Mouse (Mus musculus) small intestine, adult 2 months (tissue): ENCODE data around the gene Ehd2. TPM values are rescaled to one million over a fixed set of nuclear protein-coding genes. Genes with fewer than 3 reads are reported as not detected.
A peak's percentile ranks its signal among the peaks of the same experiment; 100 is the strongest.

Experiments
- H3K27ac ChIP-seq: fragments of 200-500 bp; 2 replicates; pipeline ENCODE4 v1.5.1; 2012; ENCODE audit warnings: low read depth, low read length, control low read depth, inconsistent platforms; ENCODE audit not compliant: insufficient read depth
- H3K27me3 ChIP-seq: fragments of 200-500 bp; 2 replicates; pipeline ENCODE4 v1.6.1; 2012; ENCODE audit warnings: mild to moderate bottlenecking, moderate library complexity, low read length, inconsistent platforms; ENCODE audit not compliant: control insufficient read depth, insufficient read depth
- H3K36me3 ChIP-seq: fragments of 200-500 bp; 2 replicates; pipeline ENCODE4 v1.6.1; 2012; ENCODE audit warnings: mild to moderate bottlenecking, low read length, control low read depth, inconsistent platforms; ENCODE audit not compliant: control insufficient read depth, insufficient read depth
- H3K4me1 ChIP-seq: fragments of 200-500 bp; 2 replicates; pipeline ENCODE4 v1.6.1; 2012; ENCODE audit warnings: low read length, inconsistent platforms, mixed read lengths; ENCODE audit not compliant: control insufficient read depth, insufficient read depth, insufficient read length
- H3K4me3 ChIP-seq: fragments of 200-500 bp; 2 replicates; pipeline ENCODE4 v1.5.1; 2012; ENCODE audit warnings: low read depth, mild to moderate bottlenecking, control low read depth, inconsistent platforms, low read length, moderate library complexity
- CTCF ChIP-seq: fragments of 200-500 bp; IDR thresholded peaks from 2 replicates; pipeline ENCODE4 v1.5.1; 2012; ENCODE audit warnings: low read depth, mild to moderate bottlenecking, control low read depth, inconsistent platforms, low read length, moderate library complexity, mixed read lengths; ENCODE audit not compliant: insufficient replicate concordance, insufficient read length; ENCODE audit errors: extremely low read depth
- POLR2A ChIP-seq: fragments of 200-500 bp; IDR thresholded peaks from 2 replicates; pipeline ENCODE4 v1.6.1; 2012; ENCODE audit warnings: low read depth, mild to moderate bottlenecking, control low read depth, inconsistent platforms, low read length, moderate library complexity
- WGBS: fragments of 180-500 bp; shearing (Covaris S2); methylation state at CpG from one replicate; pipeline ENCODE4 v1.1.7; 2018; 5-methylcytosine and 5-hydroxymethylcytosine counted together
- polyA plus RNA-seq: library from polyadenylated mRNA; depleted of rRNA; stranded (reverse); fragments of >200 nt; gene quantifications from 2 replicates; pipeline ENCODE4 v1.2.3, GENCODE M21; 2012

The Ehd2 gene
- polyA plus RNA-seq, 1 experiment, result 14.5 TPM

DNA sequence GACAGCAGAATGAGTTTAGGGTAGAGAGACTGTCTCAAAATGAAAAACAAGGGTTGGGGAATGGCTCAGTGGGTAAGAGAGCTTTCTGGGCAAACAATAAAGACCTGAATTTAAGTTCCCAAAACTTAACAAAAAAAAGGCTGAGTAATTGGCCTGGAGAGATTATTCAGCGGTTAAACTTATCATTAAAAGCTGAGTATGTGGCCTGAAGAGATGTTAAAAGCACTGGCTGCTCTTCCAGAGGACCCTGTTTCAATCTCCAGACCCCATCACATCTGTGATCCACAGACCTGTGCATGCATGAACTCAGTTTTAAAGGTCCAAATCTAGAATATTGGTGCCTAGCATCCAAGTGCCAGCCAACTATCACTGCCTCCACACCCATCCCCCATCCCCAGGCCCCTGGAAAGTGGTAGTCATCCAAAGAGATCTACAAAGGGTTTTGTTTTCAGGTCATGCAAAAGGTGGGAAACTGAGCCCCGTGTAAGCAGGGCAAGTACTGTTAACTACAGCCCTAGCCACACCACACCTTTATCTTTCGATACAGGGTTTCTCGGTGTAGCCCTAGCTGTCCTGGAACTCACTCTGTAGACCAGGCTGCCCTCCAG, 19.6 kb downstream of the Ehd2 start:
- no peak overlapping the region for H3K4me3 ChIP-seq

DNA sequence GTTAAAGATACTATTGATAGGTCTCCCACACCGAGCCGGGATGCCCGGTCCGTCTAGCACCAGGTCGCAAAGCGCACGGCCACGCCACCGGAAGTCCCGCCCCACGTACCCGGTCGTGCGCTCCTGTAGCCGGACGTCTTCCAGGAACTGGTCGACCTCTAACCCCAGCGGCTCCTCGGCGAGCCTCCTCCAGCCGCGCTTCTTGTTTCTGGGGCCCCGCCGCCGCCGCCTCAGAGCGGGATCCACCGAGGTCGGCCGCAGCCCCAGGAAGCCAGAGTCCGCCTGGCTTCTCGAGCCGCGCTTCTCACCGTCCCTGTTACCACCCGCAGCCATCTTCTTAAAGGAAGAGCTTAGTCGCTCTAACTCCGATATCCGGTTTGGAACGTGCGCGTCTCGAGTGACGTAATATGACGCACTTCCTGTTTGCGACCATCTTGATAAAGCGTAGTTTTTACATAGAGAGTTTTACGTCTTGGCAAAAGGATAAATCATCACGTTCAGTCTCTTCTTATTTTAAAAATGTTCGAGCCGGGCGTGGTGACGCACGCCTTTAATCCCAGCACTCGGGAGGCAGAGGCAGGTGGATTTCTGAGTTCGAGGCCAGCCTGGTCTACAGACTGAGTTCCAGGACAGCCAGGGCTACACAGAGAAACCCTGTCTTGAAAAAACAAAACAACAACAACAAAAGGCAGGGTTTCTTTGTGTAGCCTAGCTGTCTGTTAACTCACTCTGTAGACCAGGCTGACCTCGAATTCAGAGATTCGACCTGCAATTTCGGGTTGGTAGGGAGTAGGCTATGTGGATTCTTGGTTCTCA, 21.4 kb downstream of the Ehd2 start, which contains the start of gene Nop53:
Gene Nop53, minus strand, starts transcription at position 354 of the 816 bp plus-strand sequence.
- Histone ChIP-seq H3K27ac (peak within 1 kb of the TSS; percentile 90), H3K36me3 (peaks cover 34% of the 10 kb centered on the region), H3K27me3 (no peaks in the 10 kb centered on the region), H3K4me3 (peak within 1 kb of the TSS; percentile 91), H3K4me1 (peaks cover 10% of the 10 kb centered on the region)
- no peak for TF ChIP-seq CTCF
- TF ChIP-seq POLR2A, result no peak; the same call in 1 of the 2 replicates
- WGBS, result 2% methylated on average over 59 of the region's 59 CpGs

More for the DNA sequence above, 19.6 kb downstream of the Ehd2 start:
- H3K36me3 ChIP-seq, result peaks cover 16% of the 10 kb centered on the region
- TF ChIP-seq CTCF (no peak), POLR2A (no peak)
- no peaks in the 10 kb centered on the region for H3K27me3 ChIP-seq
- peaks cover 10% of the 10 kb centered on the region for H3K4me1 ChIP-seq
- no peak overlapping the region for H3K27ac ChIP-seq
- 35% methylated on average over 4 of the region's 4 CpGs for WGBS

GRCm38 (mm10) chr7:15945211-15945610, 22.2 kb downstream of the Ehd2 start:
- Histone ChIP-seq H3K4me1 (peaks cover 10% of the 10 kb centered on the region), H3K36me3 (peaks cover 41% of the 10 kb centered on the region), H3K4me3 (peak overlapping the region; percentile 91), H3K27ac (no peak overlapping the region), H3K27me3 (no peaks in the 10 kb centered on the region)
- whole genome bisulfite sequencing, result 1% methylated on average over 8 of the region's 8 CpGs
- TF ChIP-seq POLR2A (no peak), CTCF (no peak)

GRCm38 (mm10) chr7:15944311-15944710, 23.1 kb downstream of the Ehd2 start:
- Histone ChIP-seq H3K36me3 (peaks cover 47% of the 10 kb centered on the region), H3K27me3 (no peaks in the 10 kb centered on the region), H3K4me1 (peaks cover 10% of the 10 kb centered on the region), H3K27ac (no peak overlapping the region), H3K4me3 (no peak overlapping the region)
- TF ChIP-seq CTCF (no peak), POLR2A (no peak)
- 89% methylated on average over 1 of the region's 1 CpGs for WGBS

DNA sequence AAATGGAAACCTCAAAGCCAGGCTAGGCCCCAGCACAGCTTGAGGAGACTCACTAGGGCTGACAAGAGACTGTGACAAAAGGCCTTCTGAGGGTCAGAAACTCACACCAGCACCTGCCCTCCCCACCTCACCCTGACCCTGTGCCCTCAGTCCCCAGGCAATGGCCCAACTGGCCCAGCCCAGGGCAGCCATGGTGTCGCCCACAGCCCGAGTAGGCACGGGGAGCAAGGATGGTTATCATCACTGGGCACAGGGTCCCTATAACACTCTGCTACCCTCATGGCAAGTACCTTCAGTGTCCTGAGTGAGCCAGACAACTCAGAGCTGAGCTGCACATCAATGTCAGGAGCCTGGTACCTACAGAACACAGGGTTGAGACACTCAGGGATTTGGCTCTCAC, 28.7 kb downstream of the Ehd2 start:
- H3K36me3 ChIP-seq, result peaks cover 65% of the 10 kb centered on the region
- no peaks in the 10 kb centered on the region for H3K27me3 ChIP-seq
- no peak overlapping the region for H3K4me3 ChIP-seq
- no peak overlapping the region for H3K27ac ChIP-seq
- WGBS, result 89% methylated on average over 3 of the region's 3 CpGs
- no peaks in the 10 kb centered on the region for H3K4me1 ChIP-seq
- TF ChIP-seq CTCF, result no peak
- no peak for TF ChIP-seq POLR2A

DNA sequence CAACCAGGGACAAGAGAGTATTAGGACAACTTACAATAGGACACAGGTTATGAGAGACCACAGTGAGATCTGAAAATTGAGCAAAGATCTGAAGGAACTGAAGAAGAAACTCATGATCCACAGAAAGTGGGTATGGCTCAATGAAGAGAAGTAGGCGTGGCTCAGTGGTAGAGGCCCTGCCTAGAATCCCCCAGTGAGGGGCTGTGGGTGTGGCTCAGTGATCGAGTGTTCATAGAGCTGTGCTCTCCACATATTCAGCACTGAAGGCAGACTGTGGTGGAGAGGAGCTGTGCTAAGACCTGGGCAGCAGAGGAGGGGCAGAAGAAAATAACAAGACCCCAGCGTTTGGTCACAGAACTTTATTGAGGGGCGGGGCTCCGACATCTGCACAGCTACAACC, 29.9 kb downstream of the Ehd2 start:
- 68% methylated on average over 5 of the region's 5 CpGs for WGBS
- Histone ChIP-seq H3K27me3 (no peaks in the 10 kb centered on the region), H3K4me1 (no peaks in the 10 kb centered on the region), H3K36me3 (peaks cover 54% of the 10 kb centered on the region), H3K4me3 (no peak overlapping the region), H3K27ac (no peak overlapping the region)
- TF ChIP-seq POLR2A, result no peak
- TF ChIP-seq CTCF, result no peak
